Mouse (Mus musculus): ENCODE results near the gene Ttll5. TPM values are rescaled to one million over a fixed set of nuclear protein-coding genes. Genes with fewer than 3 reads are reported as not detected.
A peak's percentile ranks its signal among the peaks of the same experiment; 100 is the strongest.

The Ttll5 gene
- total and polyA plus RNA-seq, 2 experiments from 2014 or later, result 10.4 to 15.9 TPM

DNA sequence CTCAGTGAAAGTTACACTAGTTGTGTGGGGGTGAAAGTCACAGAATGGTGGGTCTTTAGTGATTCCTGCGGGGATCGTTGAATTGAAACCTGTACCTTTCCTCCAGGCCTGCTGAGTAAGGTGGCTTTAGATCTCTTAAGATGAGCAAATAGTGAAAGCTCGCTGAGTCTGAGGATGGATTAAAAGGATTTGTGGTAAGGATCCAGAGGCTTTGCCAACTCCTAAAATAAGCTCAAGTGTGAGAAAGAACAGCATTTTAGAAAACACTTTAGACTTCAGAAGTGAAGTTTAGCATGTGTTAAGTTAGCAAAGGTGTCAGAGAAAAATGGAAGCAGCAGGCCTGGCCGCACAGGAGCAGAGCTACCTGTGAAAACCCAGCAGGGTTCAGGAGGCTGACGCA is 192.9 kb downstream of the Ttll5 start:
- no peak overlapping the region for H3K9ac ChIP-seq (replicated peaks; ENCODE audit: low read length, poor library complexity, severe bottlenecking)
- 50% methylated on average over 5 of the region's 5 CpGs for WGBS

DNA sequence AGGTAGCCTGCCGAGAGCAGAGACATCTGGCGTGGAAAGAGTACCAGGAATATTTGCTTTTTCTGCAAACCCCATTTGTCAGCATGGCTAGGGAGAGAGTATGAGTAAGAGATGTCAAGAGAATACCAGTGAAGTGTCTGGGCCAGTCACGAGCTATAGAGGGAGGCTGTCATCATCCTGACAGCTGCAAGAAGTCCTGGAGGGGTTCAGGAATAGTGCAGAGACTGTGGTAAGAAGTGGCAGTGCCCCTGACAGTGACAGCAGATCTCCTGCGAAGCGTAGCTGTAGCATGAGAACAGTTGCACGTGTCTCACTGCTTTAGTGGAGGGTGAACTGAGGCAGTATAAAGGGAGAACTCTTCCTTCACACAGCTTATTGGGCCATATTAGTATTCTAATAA is 197.1 kb downstream of the Ttll5 start:
- Histone ChIP-seq H3K36me3 (ENCODE audit: insufficient read depth, low read length) (no peaks in the 10 kb centered on the region), H3K4me1 (ENCODE audit: insufficient read depth, low read length) (no peaks in the 10 kb centered on the region), H3K27me3 (ENCODE audit: insufficient read depth, low read length) (no peaks in the 10 kb centered on the region), H3K27ac (ENCODE audit: low read depth, low read length) (no peak overlapping the region), H3K9me3 (ENCODE audit: low read length) (no peaks in the 10 kb centered on the region), H3K4me3 (ENCODE audit: low read depth, low read length) (no peak overlapping the region), H3K4me2 (ENCODE audit: low read depth, low read length, poor library complexity, severe bottlenecking) (no peak overlapping the region), H3K9ac (replicated peaks; ENCODE audit: low read length, poor library complexity, severe bottlenecking) (no peak overlapping the region)
- TF ChIP-seq CTCF (IDR thresholded peaks at IDR 0.05), result no peak
- DNase-seq (ENCODE audit: low spot score), result no peak
- WGBS, result 80% methylated on average over 6 of the region's 6 CpGs
- ATAC-seq (ENCODE audit: low FRiP score), result no peak

More for the DNA sequence above, 192.9 kb downstream of the Ttll5 start:
- H3K4me2 ChIP-seq (ENCODE audit: low read depth, low read length, poor library complexity, severe bottlenecking), result no peak overlapping the region
- H3K4me1 ChIP-seq (ENCODE audit: insufficient read depth, low read length), result no peaks in the 10 kb centered on the region
- no peaks in the 10 kb centered on the region for H3K27me3 ChIP-seq (ENCODE audit: insufficient read depth, low read length)
- H3K36me3 ChIP-seq (ENCODE audit: insufficient read depth, low read length), result peaks cover 15% of the 10 kb centered on the region; the same call in 1 of the 2 replicates
- ATAC-seq (ENCODE audit: low FRiP score) (no peak), DNase-seq (ENCODE audit: low spot score) (no peak)
- H3K9me3 ChIP-seq (ENCODE audit: low read length), result no peaks in the 10 kb centered on the region
- no peak for TF ChIP-seq CTCF (IDR thresholded peaks at IDR 0.05)
- no peak overlapping the region for H3K4me3 ChIP-seq (ENCODE audit: low read depth, low read length)
- no peak overlapping the region for H3K27ac ChIP-seq (ENCODE audit: low read depth, low read length)

DNA sequence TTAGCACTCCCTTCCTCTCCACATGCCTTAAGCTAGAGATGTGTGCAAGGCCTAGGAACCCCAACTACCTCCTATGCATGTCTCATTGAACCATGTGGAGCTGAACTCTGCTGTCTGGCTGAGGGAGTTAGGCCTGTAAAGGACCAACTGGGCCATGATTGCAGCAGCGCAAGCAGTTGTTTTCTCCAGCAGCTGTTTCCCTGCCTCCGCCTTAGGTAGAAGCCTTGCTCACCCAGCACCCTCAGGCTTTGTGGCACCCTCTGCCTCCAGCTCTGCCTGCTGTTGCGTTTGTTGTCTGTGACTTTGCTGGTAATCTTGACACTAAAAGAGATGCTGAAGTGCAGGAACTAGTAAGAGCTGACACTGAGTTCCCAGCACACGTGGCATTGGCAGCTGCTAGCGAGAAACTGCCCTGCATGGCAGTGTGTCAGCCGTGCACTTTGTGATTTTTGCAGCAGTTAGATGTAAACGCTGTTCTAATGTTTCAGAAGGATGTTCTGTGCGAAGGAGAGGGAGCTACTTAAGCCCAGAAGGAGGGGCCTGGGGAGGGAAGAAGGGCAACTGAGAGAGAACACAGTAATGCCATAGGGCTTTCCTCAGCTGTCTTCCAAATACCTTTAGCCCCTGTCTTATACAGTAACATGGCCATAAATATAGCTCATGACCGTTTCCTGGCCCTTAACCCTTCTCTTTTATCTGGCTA is 198.0 kb downstream of the Ttll5 start:
- ATAC-seq (ENCODE audit: low FRiP score) (no peak), DNase-seq (ENCODE audit: low spot score) (no peak)
- no peak for TF ChIP-seq CTCF (IDR thresholded peaks at IDR 0.05)
- no peaks in the 10 kb centered on the region for H3K27me3 ChIP-seq (ENCODE audit: insufficient read depth, low read length)
- H3K4me2 ChIP-seq (ENCODE audit: low read depth, low read length, poor library complexity, severe bottlenecking), result no peak overlapping the region
- no peak overlapping the region for H3K4me3 ChIP-seq (ENCODE audit: low read depth, low read length)
- H3K9ac ChIP-seq (replicated peaks; ENCODE audit: low read length, poor library complexity, severe bottlenecking), result no peak overlapping the region
- no peaks in the 10 kb centered on the region for H3K4me1 ChIP-seq (ENCODE audit: insufficient read depth, low read length)
- no peaks in the 10 kb centered on the region for H3K36me3 ChIP-seq (ENCODE audit: insufficient read depth, low read length)
- no peaks in the 10 kb centered on the region for H3K9me3 ChIP-seq (ENCODE audit: low read length)
- H3K27ac ChIP-seq (ENCODE audit: low read depth, low read length), result no peak overlapping the region
- WGBS, result 83% methylated on average over 9 of the region's 9 CpGs

DNA sequence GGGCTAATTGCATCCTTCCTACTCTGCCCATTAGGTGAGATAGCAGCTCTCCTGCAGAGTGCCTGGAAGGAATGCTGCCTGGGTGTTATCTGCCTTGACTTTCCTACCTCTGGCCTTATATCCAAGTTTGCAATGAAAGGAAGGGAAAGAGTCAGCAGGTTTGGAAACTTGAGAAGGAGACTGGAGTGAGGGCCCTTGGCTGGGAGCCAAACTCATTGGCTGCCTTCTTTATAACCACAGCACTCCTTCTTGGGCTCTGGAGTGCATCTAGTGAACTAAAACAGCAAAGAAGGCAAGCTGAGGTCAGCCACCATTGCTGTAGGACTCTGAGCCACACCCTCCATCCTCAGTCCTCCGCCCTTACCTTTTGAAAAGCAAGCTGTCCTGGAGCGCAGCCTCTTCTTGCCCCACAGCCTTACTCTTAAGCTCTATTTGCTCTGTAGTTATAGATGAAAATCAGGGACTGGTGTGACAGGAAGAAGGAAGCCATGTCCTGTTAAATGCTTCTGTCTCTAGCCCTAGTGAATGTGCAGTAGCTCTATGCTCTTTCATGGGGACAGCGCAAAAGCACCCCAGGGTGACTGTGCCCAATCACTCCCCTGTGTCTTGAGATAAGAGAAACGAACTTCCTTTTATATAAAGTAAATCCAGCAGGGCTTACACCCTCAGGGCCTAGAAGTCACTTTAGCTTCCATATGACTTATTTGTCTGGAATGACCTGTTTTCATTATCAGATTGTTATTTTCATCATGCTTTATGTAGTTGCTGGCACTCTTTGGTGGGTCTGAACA is 198.8 kb downstream of the Ttll5 start:
- DNase-seq (ENCODE audit: low spot score) (peak; percentile 34), ATAC-seq (ENCODE audit: low FRiP score) (no peak)
- H3K27me3 ChIP-seq (ENCODE audit: insufficient read depth, low read length), result no peaks in the 10 kb centered on the region
- no peak overlapping the region for H3K4me3 ChIP-seq (ENCODE audit: low read depth, low read length)
- WGBS, result 84% methylated on average over 4 of the region's 4 CpGs
- no peak overlapping the region for H3K27ac ChIP-seq (ENCODE audit: low read depth, low read length)
- no peak overlapping the region for H3K9ac ChIP-seq (replicated peaks; ENCODE audit: low read length, poor library complexity, severe bottlenecking)
- H3K4me1 ChIP-seq (ENCODE audit: insufficient read depth, low read length), result no peaks in the 10 kb centered on the region
- H3K9me3 ChIP-seq (ENCODE audit: low read length), result no peaks in the 10 kb centered on the region
- no peak overlapping the region for H3K4me2 ChIP-seq (ENCODE audit: low read depth, low read length, poor library complexity, severe bottlenecking)
- no peaks in the 10 kb centered on the region for H3K36me3 ChIP-seq (ENCODE audit: insufficient read depth, low read length)
- TF ChIP-seq CTCF (IDR thresholded peaks at IDR 0.05), result no peak

DNA sequence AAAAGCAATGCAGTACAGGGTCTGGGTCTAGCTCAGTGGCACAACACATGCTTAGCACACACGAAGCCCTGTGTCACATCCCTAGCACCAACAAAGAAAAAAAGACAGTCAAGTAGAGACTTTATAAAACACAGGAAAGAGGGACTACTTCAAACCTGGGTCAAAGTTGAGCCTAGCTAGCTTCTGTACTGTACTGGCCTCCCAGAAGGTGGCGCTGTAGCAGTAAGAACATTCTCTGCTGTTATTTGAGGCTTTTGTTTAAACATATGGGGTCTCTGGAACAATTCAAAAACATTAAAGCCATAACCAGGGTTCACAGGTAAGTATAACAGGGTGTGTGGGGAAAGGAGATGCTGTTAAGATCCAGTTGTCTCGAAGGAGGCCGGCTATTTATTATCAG is 200.0 kb downstream of the Ttll5 start:
- TF ChIP-seq CTCF (IDR thresholded peaks at IDR 0.05), result peak; percentile 68

DNA sequence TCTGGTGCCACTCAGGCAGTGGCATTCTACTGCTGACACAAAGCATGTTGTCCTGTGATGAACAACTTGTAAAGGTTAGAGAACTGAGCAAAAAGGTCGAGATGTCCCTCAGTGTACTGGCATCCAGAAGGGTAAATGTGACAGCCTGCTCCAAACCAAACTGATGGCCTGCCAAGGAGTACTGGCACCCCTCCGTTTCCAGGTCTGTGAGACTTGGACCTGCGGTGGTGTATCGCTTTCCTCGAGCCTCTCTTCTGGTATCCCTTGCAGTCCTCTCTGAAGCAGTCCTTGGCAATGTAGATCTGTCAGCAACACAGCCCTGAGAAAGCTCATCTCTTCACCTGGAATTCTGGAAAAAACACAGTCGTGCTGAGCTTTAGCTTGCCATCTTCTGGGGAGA is 201.0 kb downstream of the Ttll5 start:
- Histone ChIP-seq H3K4me3 (ENCODE audit: low read depth, low read length) (no peak overlapping the region), H3K4me2 (ENCODE audit: low read depth, low read length, poor library complexity, severe bottlenecking) (no peak overlapping the region), H3K27me3 (ENCODE audit: insufficient read depth, low read length) (no peaks in the 10 kb centered on the region), H3K4me1 (ENCODE audit: insufficient read depth, low read length) (no peaks in the 10 kb centered on the region), H3K27ac (ENCODE audit: low read depth, low read length) (no peak overlapping the region), H3K36me3 (ENCODE audit: insufficient read depth, low read length) (no peaks in the 10 kb centered on the region), H3K9me3 (ENCODE audit: low read length) (no peaks in the 10 kb centered on the region), H3K9ac (replicated peaks; ENCODE audit: low read length, poor library complexity, severe bottlenecking) (no peak overlapping the region)
- 89% methylated on average over 6 of the region's 6 CpGs for WGBS
- no peak for TF ChIP-seq CTCF (IDR thresholded peaks at IDR 0.05)
- DNase-seq (ENCODE audit: low spot score) (no peak), ATAC-seq (ENCODE audit: low FRiP score) (no peak)

More for the DNA sequence above, 200.0 kb downstream of the Ttll5 start:
- Histone ChIP-seq H3K4me1 (ENCODE audit: insufficient read depth, low read length) (no peaks in the 10 kb centered on the region), H3K36me3 (ENCODE audit: insufficient read depth, low read length) (no peaks in the 10 kb centered on the region), H3K27me3 (ENCODE audit: insufficient read depth, low read length) (no peaks in the 10 kb centered on the region), H3K9me3 (ENCODE audit: low read length) (no peaks in the 10 kb centered on the region), H3K27ac (ENCODE audit: low read depth, low read length) (no peak overlapping the region), H3K9ac (replicated peaks; ENCODE audit: low read length, poor library complexity, severe bottlenecking) (no peak overlapping the region), H3K4me3 (ENCODE audit: low read depth, low read length) (no peak overlapping the region), H3K4me2 (ENCODE audit: low read depth, low read length, poor library complexity, severe bottlenecking) (no peak overlapping the region)
- DNase-seq (ENCODE audit: low spot score) (peak; percentile 47), ATAC-seq (ENCODE audit: low FRiP score) (no peak)
- 60% methylated on average over 4 of the region's 4 CpGs for WGBS

Measured in midbrain, postnatal 0 days (tissue).